Mouse (Mus musculus) erythroblast, embryonic 14.5 days (primary cell): ENCODE results near the gene Ddx43. TPM values are rescaled to one million over a fixed set of nuclear protein-coding genes. Genes with fewer than 3 reads are reported as not detected.
"Not testable (repeated sequence)": the region's sequence is repeated elsewhere in the genome, so short reads cannot be mapped to it uniquely, and the experiment has no call there.

Experiments
- H3K27me3 ChIP-seq: 2 replicates; pipeline ENCODE4 v1.6.1; 2012; ENCODE audit warnings: inconsistent platforms; ENCODE audit not compliant: control insufficient read depth
- H3K36me3 ChIP-seq: 2 replicates; pipeline ENCODE4 v1.6.1; 2012; ENCODE audit warnings: mild to moderate bottlenecking, inconsistent platforms; ENCODE audit not compliant: control insufficient read depth
- H3K4me1 ChIP-seq: 2 replicates; pipeline ENCODE4 v1.6.1; 2012; ENCODE audit warnings: inconsistent platforms; ENCODE audit not compliant: control insufficient read depth
- H3K4me3 ChIP-seq: replicated peaks from 2 replicates; pipeline ENCODE3; 2012; ENCODE audit warnings: moderate library complexity, mild to moderate bottlenecking, inconsistent platforms
- H3K9me3 ChIP-seq: 2 replicates; pipeline ENCODE4 v1.6.1; 2012; ENCODE audit warnings: low read length, inconsistent platforms, mixed read lengths; ENCODE audit not compliant: control insufficient read depth
- GATA1 ChIP-seq: IDR thresholded peaks from 2 replicates; pipeline ENCODE4 v1.6.1; 2012; ENCODE audit warnings: low read length, inconsistent platforms, mixed read lengths
- TAL1 ChIP-seq: IDR thresholded peaks from 3 replicates; pipeline ENCODE4 v1.6.1; 2012; ENCODE audit warnings: low read length, inconsistent platforms, mixed read lengths
- polyA plus RNA-seq: library from polyadenylated mRNA; stranded (reverse); fragments of >175 nt; gene quantifications from 2 replicates; pipeline ENCODE4 v1.2.3, GENCODE M21; 2012

Gene Ddx43
- polyA plus RNA-seq: not detected in 2 replicates

DNA sequence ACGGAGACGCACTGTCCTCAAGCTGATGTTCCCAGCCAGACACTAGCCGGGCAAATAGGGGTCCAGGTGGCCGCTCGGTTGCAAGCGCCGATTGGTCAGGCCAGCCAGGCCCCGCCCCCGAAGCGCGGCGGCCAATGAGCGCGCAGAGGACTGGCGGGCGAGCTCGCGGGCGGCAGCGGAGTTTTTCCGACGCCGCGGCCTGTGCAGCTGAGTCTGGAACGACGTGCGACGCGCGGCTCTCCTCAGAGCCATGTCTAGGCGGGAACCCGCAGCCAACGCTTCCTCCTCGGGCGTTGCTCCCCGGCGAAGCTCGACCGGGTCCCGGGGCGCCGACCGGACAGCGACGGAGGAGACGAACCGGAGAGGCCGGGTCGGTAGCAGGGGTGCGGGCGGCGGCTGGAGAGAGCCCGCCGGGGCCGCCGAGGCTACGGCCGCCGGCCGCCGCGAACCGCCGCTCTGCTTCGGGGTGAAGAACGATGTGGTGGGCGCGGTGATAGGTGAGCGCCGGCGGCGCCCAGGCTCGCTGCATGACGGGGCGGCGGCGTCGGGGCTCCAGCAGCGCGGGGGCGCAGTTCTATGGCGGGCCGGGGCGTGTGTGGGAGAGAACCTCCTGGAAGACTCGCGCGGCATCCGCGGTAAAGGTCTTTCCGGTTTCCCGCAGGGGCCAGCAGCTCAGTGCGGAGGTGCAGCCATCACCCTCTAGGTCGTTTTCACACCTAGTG lies at the start of gene Ddx43:
Gene Ddx43 (plus strand): TSS at position 148 of the 722 bp plus-strand sequence.
- Histone ChIP-seq H3K4me1 (peaks cover 6% of the 10 kb centered on the region; the same call in 1 of the 2 replicates), H3K36me3 (no peaks in the 10 kb centered on the region), H3K27me3 (peaks cover 50% of the 10 kb centered on the region), H3K9me3 (peaks cover 12% of the 10 kb centered on the region), H3K4me3 (no peak within 1 kb of the TSS)
- no peak for TF ChIP-seq GATA1
- no peak for TF ChIP-seq TAL1

- H3K27me3 ChIP-seq: no peaks in the 10 kb centered on the region
- H3K4me3 ChIP-seq: no peak overlapping the region
- no peaks in the 10 kb centered on the region for H3K36me3 ChIP-seq
- no peak for TF ChIP-seq TAL1
- no peak for TF ChIP-seq GATA1
- H3K9me3 ChIP-seq: no peaks in the 10 kb centered on the region
- no peaks in the 10 kb centered on the region for H3K4me1 ChIP-seq
These were observed 48.6 kb upstream of the Ddx43 start for GRCm38 (mm10) chr9:78347004-78347403.

DNA sequence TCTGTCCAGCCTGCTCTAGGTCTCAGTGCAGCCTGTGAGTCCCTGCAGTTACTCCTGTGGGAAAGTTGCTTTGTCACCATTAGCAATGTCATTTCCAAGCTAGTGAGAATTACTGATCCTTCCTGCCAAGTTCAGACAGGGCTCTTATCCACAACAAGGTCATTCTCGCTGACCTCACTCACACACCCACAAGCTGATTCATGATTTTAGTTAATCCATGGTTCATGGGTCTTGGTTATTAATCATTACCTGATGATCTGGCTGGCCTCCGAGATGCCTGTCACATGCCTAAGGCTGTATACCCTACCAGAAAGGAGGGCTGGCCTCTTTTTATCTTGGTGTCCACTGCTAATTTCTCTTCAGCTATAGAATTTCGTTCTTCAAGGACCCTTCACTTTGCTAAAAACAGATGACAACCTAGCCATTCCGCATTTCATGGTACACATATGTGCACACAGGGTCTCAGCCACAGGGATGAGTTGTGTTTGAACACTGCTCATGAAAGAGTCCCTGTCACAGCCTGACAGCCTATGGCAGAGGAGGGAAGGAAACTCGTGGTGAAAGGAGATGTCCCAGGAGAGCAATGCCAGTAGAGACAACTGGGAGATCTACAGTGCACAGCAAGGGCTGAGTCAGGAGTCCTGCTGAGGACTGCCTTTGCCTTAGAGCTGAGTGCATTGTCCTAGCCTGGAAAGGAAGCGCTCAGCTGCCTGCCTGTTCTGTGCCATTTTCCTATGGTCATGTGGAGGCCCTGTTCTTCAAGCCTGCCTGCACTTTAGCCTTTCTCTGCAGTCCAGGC lies 47.2 kb upstream of the Ddx43 start:
- not testable (repeated sequence) for H3K36me3 ChIP-seq, H3K4me1 ChIP-seq, H3K4me3 ChIP-seq, H3K27me3 ChIP-seq, H3K9me3 ChIP-seq

DNA sequence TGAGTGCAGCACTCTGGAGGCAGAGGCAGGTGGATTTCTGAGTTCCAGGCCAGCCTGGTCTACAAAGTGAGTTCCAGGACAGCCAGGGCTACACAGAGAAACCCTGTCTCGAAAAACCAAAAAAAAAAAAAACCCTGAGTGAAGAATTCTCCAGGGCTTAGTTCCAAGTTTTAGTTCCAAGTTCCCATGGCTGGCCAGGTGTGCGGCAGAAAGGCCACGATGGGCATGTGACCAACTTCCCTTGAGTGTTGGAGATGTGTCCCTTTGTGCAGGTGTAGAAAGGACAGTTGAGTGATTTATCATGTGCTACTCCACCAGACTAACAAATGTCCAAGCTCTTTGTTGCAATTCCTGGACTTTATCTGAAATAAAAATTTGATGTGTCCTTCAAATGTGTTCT lies 46.4 kb upstream of the Ddx43 start:
- not testable (repeated sequence) for H3K27me3 ChIP-seq, H3K4me3 ChIP-seq, H3K36me3 ChIP-seq, H3K4me1 ChIP-seq, H3K9me3 ChIP-seq

DNA sequence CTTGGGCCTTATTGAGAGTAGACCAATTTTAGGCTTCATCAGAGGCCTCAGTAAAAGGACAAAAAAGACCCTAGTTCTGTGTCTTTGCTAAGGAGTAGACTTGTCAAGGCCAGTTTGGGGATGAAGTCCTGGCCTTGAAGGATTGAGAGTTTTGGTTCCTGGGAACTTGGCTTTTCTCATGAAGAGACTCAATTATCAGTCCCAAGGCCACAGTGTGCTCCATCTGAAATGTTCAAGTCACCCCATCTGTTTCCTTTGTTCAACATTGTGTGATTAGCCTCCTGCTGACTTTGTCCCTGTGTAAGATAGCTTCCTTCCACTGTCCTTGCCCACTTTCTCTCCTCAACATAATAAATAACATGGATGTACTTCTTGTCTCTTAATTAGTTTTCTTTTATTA lies 45.6 kb upstream of the Ddx43 start:
- not testable (repeated sequence) for H3K27me3 ChIP-seq, H3K4me1 ChIP-seq, H3K9me3 ChIP-seq, H3K4me3 ChIP-seq, H3K36me3 ChIP-seq

GRCm38 (mm10) chr9:78351504-78352220 lies 43.9 kb upstream of the Ddx43 start:
- Histone ChIP-seq H3K4me3 (no peak overlapping the region), H3K36me3 (no peaks in the 10 kb centered on the region), H3K9me3 (no peaks in the 10 kb centered on the region), H3K4me1 (no peaks in the 10 kb centered on the region), H3K27me3 (no peaks in the 10 kb centered on the region)
- TF ChIP-seq GATA1 (no peak), TAL1 (no peak)

DNA sequence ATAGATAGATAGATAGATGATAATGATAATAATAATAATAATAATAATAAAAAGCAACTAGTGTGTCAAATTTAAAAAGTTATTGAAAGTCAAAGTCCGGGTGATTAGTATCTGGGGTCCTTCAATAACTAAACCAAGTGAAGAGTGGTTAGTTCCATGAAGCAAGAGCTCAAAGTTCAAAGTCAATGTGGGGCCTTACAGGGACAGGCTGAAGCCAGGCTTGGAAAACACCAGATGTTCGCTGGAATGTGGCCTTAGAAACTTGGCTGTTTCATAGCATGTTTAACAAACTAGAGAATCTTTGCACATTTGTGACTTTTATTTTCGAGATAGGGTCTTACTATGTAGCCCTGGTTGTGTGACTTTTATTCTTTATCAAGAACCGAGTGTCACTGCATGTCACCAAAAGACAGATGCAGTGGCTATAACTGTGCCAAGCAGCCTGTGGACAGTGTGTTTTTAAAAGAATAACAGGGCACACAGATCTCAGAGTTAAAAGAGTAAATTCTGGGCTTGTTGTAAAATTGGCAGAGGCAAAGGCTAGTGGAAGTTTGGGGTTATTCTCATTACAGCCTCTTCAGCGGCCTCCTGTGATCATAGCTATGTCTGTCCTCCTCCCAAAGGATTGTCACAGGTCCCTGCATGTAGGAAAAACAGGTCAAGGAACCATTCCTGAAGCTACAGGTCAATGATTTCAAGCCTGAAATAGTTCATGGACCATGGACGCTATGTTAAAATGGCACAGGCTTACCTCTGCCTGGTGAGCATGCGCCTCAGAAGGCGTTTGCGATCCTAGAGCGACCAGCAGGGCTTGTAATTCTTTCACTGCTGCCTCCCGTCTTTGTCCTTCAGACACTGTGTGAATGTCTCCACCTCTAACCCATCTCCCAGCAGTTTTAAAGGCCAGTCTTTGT lies 40.7 kb upstream of the Ddx43 start:
- Histone ChIP-seq H3K4me1 (no peaks in the 10 kb centered on the region), H3K4me3 (no peak overlapping the region), H3K27me3 (no peaks in the 10 kb centered on the region), H3K9me3 (no peaks in the 10 kb centered on the region), H3K36me3 (no peaks in the 10 kb centered on the region)
- TF ChIP-seq GATA1 (no peak), TAL1 (no peak)

DNA sequence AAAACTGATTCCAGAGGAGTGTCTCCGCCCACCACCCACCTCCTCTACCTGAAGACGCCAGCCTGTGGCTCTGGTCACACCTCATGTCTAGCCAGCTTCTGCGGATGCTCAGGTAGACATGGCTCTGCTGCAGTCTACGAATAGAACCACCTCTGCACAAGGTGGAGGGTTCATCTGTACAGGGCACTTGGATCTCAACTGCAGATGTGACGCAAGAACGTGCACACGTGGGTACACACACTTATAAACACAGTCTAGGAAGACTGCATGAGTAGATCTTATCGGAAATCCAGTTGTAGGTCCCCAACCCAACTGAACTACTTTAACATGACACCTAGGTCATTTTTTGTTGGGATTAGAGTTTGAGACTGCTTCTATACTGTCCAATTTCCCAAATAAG lies 40.0 kb upstream of the Ddx43 start, which contains the start of gene Gsta2:
Gene Gsta2 (minus strand): TSS at position 178 of the 400 bp plus-strand sequence.
- H3K9me3 ChIP-seq: no peaks in the 10 kb centered on the region
- H3K27me3 ChIP-seq: no peaks in the 10 kb centered on the region
- no peak for TF ChIP-seq GATA1
- no peak for TF ChIP-seq TAL1
- H3K4me1 ChIP-seq: no peaks in the 10 kb centered on the region
- H3K4me3 ChIP-seq: no peak within 1 kb of the TSS
- H3K36me3 ChIP-seq: no peaks in the 10 kb centered on the region

- no peak for TF ChIP-seq TAL1
- TF ChIP-seq GATA1: no peak
- Histone ChIP-seq H3K4me3 (no peak overlapping the region), H3K27me3 (no peaks in the 10 kb centered on the region), H3K9me3 (no peaks in the 10 kb centered on the region), H3K36me3 (no peaks in the 10 kb centered on the region), H3K4me1 (no peaks in the 10 kb centered on the region)
These were observed 37.5 kb upstream of the Ddx43 start for GRCm38 (mm10) chr9:78358053-78358452.
